Mouse (Mus musculus) olfactory bulb, adult 2 months (tissue): ENCODE measurements around the gene Casq2.

ENCODE experiments used
- CTCF ChIP-seq: fragments of 200-500 bp; IDR thresholded peaks from 2 replicates; pipeline ENCODE4 v1.5.1; 2012; ENCODE audit warnings: low read depth, mild to moderate bottlenecking, low read length, moderate library complexity; ENCODE audit not compliant: insufficient read depth
- POLR2A ChIP-seq: fragments of 200-500 bp; IDR thresholded peaks from 2 replicates; pipeline ENCODE4 v1.6.1; 2012; ENCODE audit warnings: mild to moderate bottlenecking, low read depth, low read length, moderate library complexity; ENCODE audit not compliant: insufficient read depth

DNA sequence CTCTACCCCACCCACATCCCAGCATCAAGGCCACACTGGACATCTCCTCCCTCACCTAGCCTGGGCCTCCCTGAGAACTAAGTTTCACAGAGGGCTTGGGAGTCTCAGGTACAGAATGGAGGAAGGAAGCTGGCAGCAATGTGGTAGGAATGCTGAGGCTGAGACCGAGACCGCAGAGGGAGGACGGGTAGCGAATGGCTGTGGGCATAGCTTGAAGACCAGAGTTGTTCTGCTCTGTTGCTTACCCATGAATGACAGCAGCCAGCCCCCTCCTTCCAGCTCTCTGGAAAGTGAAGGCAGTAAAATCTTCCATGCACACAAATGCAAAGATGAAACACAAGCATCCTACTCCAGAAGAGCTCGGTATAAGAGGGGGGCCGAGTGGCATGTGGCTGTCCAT lies 52.7 kb downstream of the Casq2 start:
- TF ChIP-seq CTCF (no peak), POLR2A (no peak)
